Mouse (Mus musculus) ES-E14 (cell line): ENCODE measurements around the gene Suox.

Source experiments
- CHD2 ChIP-seq: IDR thresholded peaks from 2 replicates; pipeline ENCODE4 v1.6.1; 2014; ENCODE audit warnings: mild to moderate bottlenecking, low read depth, low read length, inconsistent platforms
- HCFC1 ChIP-seq: IDR thresholded peaks from 2 replicates; pipeline ENCODE4 v1.6.1; 2012; ENCODE audit warnings: low read length, inconsistent platforms, borderline replicate concordance; ENCODE audit not compliant: insufficient read depth
- MAFK ChIP-seq: IDR thresholded peaks from 2 replicates; pipeline ENCODE4 v1.6.1; 2014; ENCODE audit warnings: mild to moderate bottlenecking, low read depth, low read length, inconsistent platforms; ENCODE audit not compliant: insufficient read depth
- ZC3H11A ChIP-seq: IDR thresholded peaks from 2 replicates; pipeline ENCODE4 v1.6.1; 2012; ENCODE audit warnings: low read depth, mild to moderate bottlenecking, inconsistent platforms, low read length, borderline replicate concordance
- ZNF384 ChIP-seq: IDR thresholded peaks from 2 replicates; pipeline ENCODE4 v1.6.1; 2012; ENCODE audit warnings: low read depth, low read length, inconsistent platforms

DNA sequence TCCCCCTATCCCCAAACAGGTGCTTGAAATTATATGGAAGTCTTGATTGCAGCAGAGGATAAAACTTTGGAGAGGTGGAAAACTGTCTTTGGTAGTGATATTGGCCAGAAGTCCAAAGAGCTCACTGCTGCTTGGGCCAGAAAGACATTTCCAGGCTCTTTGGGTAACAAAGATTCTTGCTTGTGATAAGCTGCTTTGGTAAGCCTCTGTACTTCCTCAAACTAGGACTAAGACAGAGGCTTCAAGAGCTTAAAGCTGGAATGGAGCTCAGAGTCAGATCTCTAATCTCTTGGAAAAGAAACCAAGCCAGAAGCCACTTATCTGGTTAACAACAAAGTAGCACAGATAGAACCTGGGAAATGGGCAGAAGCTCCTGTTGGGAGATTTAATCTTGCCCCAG, 11.4 kb downstream of the Suox start:
- no peak for TF ChIP-seq HCFC1
- TF ChIP-seq ZNF384, result no peak
- no peak for TF ChIP-seq CHD2
- no peak for TF ChIP-seq MAFK
- TF ChIP-seq ZC3H11A, result no peak
